Mouse (Mus musculus) lung, postnatal 0 days (tissue): ENCODE measurements around the gene Mall. TPM values are rescaled to one million over a fixed set of nuclear protein-coding genes. Genes with fewer than 3 reads are reported as not detected.

Source experiments
- ATAC-seq: fragments of 200-750 bp; cut with Nextera tagmentation; 2 replicates; pipeline ENCODE4 v1.8.0; 2017; ENCODE audit warnings: moderate library complexity
- DNase-seq: peaks from one replicate; pipeline ENCODE4 v3.0.0-alpha.2; 2016; ENCODE audit warnings: low spot score
- H3K27ac ChIP-seq: fragments of 300-500 bp; sonication (generic); 2 replicates; pipeline ENCODE4 v1.5.1; 2014; ENCODE audit warnings: antibody characterized with exemption, mild to moderate bottlenecking, low read length, mixed read lengths
- H3K27me3 ChIP-seq: fragments of 300-500 bp; sonication (generic); replicated peaks from 2 replicates; pipeline ENCODE4 v1.6.1; 2014; ENCODE audit warnings: low read length, mixed read lengths; ENCODE audit not compliant: insufficient read depth
- H3K36me3 ChIP-seq: fragments of 300-500 bp; sonication (generic); 2 replicates; pipeline ENCODE4 v1.6.1; 2014; ENCODE audit warnings: low read length, mixed read lengths; ENCODE audit not compliant: insufficient read depth
- H3K4me1 ChIP-seq: fragments of 300-500 bp; sonication (generic); 2 replicates; pipeline ENCODE4 v1.6.1; 2014; ENCODE audit warnings: antibody characterized with exemption, low read depth, low read length, mixed read lengths; ENCODE audit not compliant: insufficient read depth
- H3K4me2 ChIP-seq: fragments of 300-500 bp; sonication (generic); replicated peaks from 2 replicates; pipeline ENCODE4 v1.6.1; 2014; ENCODE audit warnings: low read depth, mild to moderate bottlenecking, low read length, moderate library complexity, mixed read lengths
- H3K4me3 ChIP-seq: fragments of 300-500 bp; sonication (generic); 2 replicates; pipeline ENCODE4 v1.5.1; 2014; ENCODE audit warnings: low read depth, low read length
- H3K9ac ChIP-seq: fragments of 300-500 bp; sonication (generic); replicated peaks from 2 replicates; pipeline ENCODE4 v1.6.1; 2014; ENCODE audit warnings: low read depth, mild to moderate bottlenecking
- H3K9me3 ChIP-seq: fragments of 300-500 bp; sonication (generic); 2 replicates; pipeline ENCODE4 v1.6.1; 2016; ENCODE audit warnings: low read length, mixed read lengths
- CTCF ChIP-seq: IDR thresholded peaks from 2 replicates; pipeline ENCODE4 v1.5.1; 2016; ENCODE audit warnings: antibody characterized with exemption, mild to moderate bottlenecking
- EP300 ChIP-seq: IDR thresholded peaks from 2 replicates; pipeline ENCODE4 v1.6.1; 2016; ENCODE audit warnings: antibody characterized with exemption, mild to moderate bottlenecking, control low read depth
- WGBS: fragments of 180-500 bp; shearing (Covaris S2); extraction: QIAGEN DNeasy Blood & Tissue Kit; methylation state at CpG from one replicate; pipeline ENCODE4 v1.1.7; 2014; 5-methylcytosine and 5-hydroxymethylcytosine counted together
- polyA plus RNA-seq: library from polyadenylated mRNA; unstranded; fragments of >200 nt; fragmentation: Nextera tagmentation; extraction: Ambion mirVana; gene quantifications from 2 replicates; pipeline ENCODE4 v1.2.1, GENCODE M21; 2015

Gene Mall
- polyA plus RNA-seq, 1 experiment from 2014 or later = 5.8 TPM

- ATAC-seq = no peak
Measured at GRCm38 (mm10) chr2:127689239-127689638, 40.5 kb downstream of the Mall start.

GRCm38 (mm10) chr2:127683687-127684331 is 45.9 kb downstream of the Mall start:
- Histone ChIP-seq H3K27ac (no peak overlapping the region), H3K4me2 (no peak overlapping the region), H3K9me3 (no peaks in the 10 kb centered on the region), H3K36me3 (no peaks in the 10 kb centered on the region), H3K4me1 (no peaks in the 10 kb centered on the region), H3K9ac (no peak overlapping the region), H3K4me3 (no peak overlapping the region), H3K27me3 (no peaks in the 10 kb centered on the region)
- DNase-seq = peak; percentile 88
- peak; percentile 90 for ATAC-seq
- 38% methylated on average over 12 of the region's 12 CpGs for WGBS
- peak; percentile 89 for TF ChIP-seq CTCF
- no peak for TF ChIP-seq EP300

More at GRCm38 (mm10) chr2:127689239-127689638, 40.5 kb downstream of the Mall start:
- TF ChIP-seq EP300 = no peak
- TF ChIP-seq CTCF = no peak
- no peak overlapping the region for H3K9ac ChIP-seq
- no peak overlapping the region for H3K4me2 ChIP-seq
- H3K27me3 ChIP-seq = no peaks in the 10 kb centered on the region
- H3K4me1 ChIP-seq = no peaks in the 10 kb centered on the region
- H3K4me3 ChIP-seq = no peak overlapping the region
- no peak overlapping the region for H3K27ac ChIP-seq
- 77% methylated on average over 4 of the region's 4 CpGs for WGBS
- H3K36me3 ChIP-seq = no peaks in the 10 kb centered on the region
- DNase-seq = no peak
- H3K9me3 ChIP-seq = no peaks in the 10 kb centered on the region

- Histone ChIP-seq H3K4me1 (no peaks in the 10 kb centered on the region), H3K9ac (no peak overlapping the region), H3K27ac (no peak overlapping the region), H3K9me3 (no peaks in the 10 kb centered on the region), H3K4me3 (no peak overlapping the region), H3K27me3 (no peaks in the 10 kb centered on the region), H3K4me2 (no peak overlapping the region), H3K36me3 (no peaks in the 10 kb centered on the region)
- DNase-seq (peak; percentile 62), ATAC-seq (no peak)
- TF ChIP-seq EP300 = no peak
- TF ChIP-seq CTCF = peak; percentile 77
- WGBS = 13% methylated on average over 2 of the region's 2 CpGs
Measured at GRCm38 (mm10) chr2:127667843-127668506, 61.8 kb downstream of the Mall start.

- H3K4me2 ChIP-seq = no peak overlapping the region
- no peak overlapping the region for H3K4me3 ChIP-seq
- TF ChIP-seq CTCF (no peak), EP300 (no peak)
- no peaks in the 10 kb centered on the region for H3K36me3 ChIP-seq
- H3K27me3 ChIP-seq = no peaks in the 10 kb centered on the region
- no peak for DNase-seq
- H3K9ac ChIP-seq = no peak overlapping the region
- no peak for ATAC-seq
- no peaks in the 10 kb centered on the region for H3K4me1 ChIP-seq
- H3K9me3 ChIP-seq = no peaks in the 10 kb centered on the region
- H3K27ac ChIP-seq = no peak overlapping the region
Measured at GRCm38 (mm10) chr2:127667015-127667414, 62.7 kb downstream of the Mall start.

- WGBS = 20% methylated on average over 1 of the region's 2 CpGs
- H3K36me3 ChIP-seq = no peaks in the 10 kb centered on the region
- H3K27ac ChIP-seq = no peak overlapping the region
- ATAC-seq (no peak), DNase-seq (no peak)
- no peaks in the 10 kb centered on the region for H3K9me3 ChIP-seq
- no peaks in the 10 kb centered on the region for H3K4me1 ChIP-seq
- no peaks in the 10 kb centered on the region for H3K27me3 ChIP-seq
- no peak overlapping the region for H3K4me2 ChIP-seq
- no peak overlapping the region for H3K9ac ChIP-seq
- H3K4me3 ChIP-seq = no peak overlapping the region
- no peak for TF ChIP-seq CTCF
- TF ChIP-seq EP300 = no peak
Measured at GRCm38 (mm10) chr2:127662708-127663107, 67.0 kb downstream of the Mall start.

- Histone ChIP-seq H3K4me1 (peaks cover 3% of the 10 kb centered on the region; the same call in 1 of the 2 replicates), H3K9me3 (no peaks in the 10 kb centered on the region), H3K4me2 (peak within 1 kb of the TSS; percentile 58), H3K36me3 (no peaks in the 10 kb centered on the region), H3K27ac (peak within 1 kb of the TSS; percentile 76), H3K4me3 (peak within 1 kb of the TSS; percentile 39), H3K9ac (peak within 1 kb of the TSS; percentile 34; the same call in 1 of the 2 replicates), H3K27me3 (peaks cover 15% of the 10 kb centered on the region; the same call in 1 of the 2 replicates)
- WGBS = 1% methylated on average over 43 of the region's 43 CpGs
- peak; percentile 73 for DNase-seq
- TF ChIP-seq CTCF = no peak
- TF ChIP-seq EP300 = no peak
- ATAC-seq = peak; percentile 82
Measured at GRCm38 (mm10) chr2:127656086-127656720, 73.5 kb downstream of the Mall start, which contains the start of gene Mal. Gene Mal (minus strand): TSS chr2:127656695.
